Mouse (Mus musculus) CH12.LX (cell line): ENCODE measurements at regions not wholly inside any gene's neighbourhood (a gene's known extent, or its start where the extent isn't known, plus 50 kb on each side); places are given as distances from the start of the nearest gene placed in this dataset.

Experiments used
- CTCF ChIP-seq, 2 experiments: IDR thresholded peaks in 1 of 2; conservative IDR thresholded peaks in 1 of 2; 2 replicates each; pipeline ENCODE4 v1.5.1; 2011 to 2012; ENCODE audit warnings: low read depth in 2 of 2, low read length in 2 of 2, improper control_type of control experiment in 1 of 2, inconsistent platforms in 1 of 2, mild to moderate bottlenecking in 1 of 2, moderate library complexity in 1 of 2
- E2F4 ChIP-seq: IDR thresholded peaks from 2 replicates; pipeline ENCODE4 v1.6.1; 2011; ENCODE audit warnings: low read depth, low read length, improper control_type of control experiment; ENCODE audit not compliant: insufficient replicate concordance
- EP300 ChIP-seq: IDR thresholded peaks from 2 replicates; pipeline ENCODE4 v1.6.1; 2011; ENCODE audit warnings: low read length, improper control_type of control experiment
- MXI1 ChIP-seq: IDR thresholded peaks from 2 replicates; pipeline ENCODE4 v1.6.1; 2011; ENCODE audit warnings: mild to moderate bottlenecking, low read depth, low read length, improper control_type of control experiment
- RAD21 ChIP-seq: IDR thresholded peaks from 2 replicates; pipeline ENCODE4 v1.6.1; 2011; ENCODE audit warnings: low read depth, mild to moderate bottlenecking, low read length, improper control_type of control experiment, moderate library complexity
- ZMIZ1 ChIP-seq: IDR thresholded peaks from 2 replicates; pipeline ENCODE4 v1.6.1; 2012; ENCODE audit warnings: low read depth, mild to moderate bottlenecking, inconsistent platforms, low read length, improper control_type of control experiment

DNA sequence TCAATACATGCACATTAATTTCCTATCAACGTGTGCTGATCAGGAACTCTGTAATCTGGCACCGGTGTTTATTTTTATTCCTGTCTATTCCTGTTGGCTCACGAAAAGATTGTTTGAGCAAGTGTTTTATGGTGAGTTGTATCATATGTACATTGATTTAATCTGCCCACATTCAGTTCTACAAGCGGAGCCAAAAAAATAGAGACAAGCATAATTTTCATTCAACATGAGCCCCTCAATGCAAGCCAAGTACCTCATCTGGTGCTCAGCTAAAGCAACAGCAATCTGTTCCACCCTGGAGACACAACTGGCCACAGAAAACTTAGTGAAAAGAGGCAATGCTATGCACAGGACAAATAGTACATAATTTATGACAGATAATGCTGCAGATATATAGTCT lies 147.6 kb downstream of the Fam84b start:
- TF ChIP-seq CTCF (conservative IDR thresholded peaks at IDR 0.05 in 1 of 2, IDR thresholded peaks at IDR 0.05 in 1 of 2; ENCODE audit: low read depth in 2 of 2, low read length in 2 of 2) (no peak), EP300 (no peak), ZMIZ1 (no peak), MXI1 (no peak), RAD21 (no peak), E2F4 (no peak)
